Mouse (Mus musculus) layer of hippocampus, postnatal 14 days (tissue): ENCODE measurements at regions not wholly inside any gene's neighbourhood (a gene's known extent, or its start where the extent isn't known, plus 50 kb on each side); places are given as distances from the start of the nearest gene placed in this dataset.

ENCODE experiments used
- DNase-seq, 2 experiments: peaks; one replicate each; pipeline ENCODE4 v3.0.0; 2021 to 2022; ENCODE audit warnings: low spot score in 2 of 2, mixed read lengths in 1 of 2

- no peak for DNase-seq
Measured at GRCm38 (mm10) chrX:99350233-99350632, 120.8 kb downstream of the Pja1 start.

- no peak for DNase-seq
Measured at GRCm38 (mm10) chrX:99340223-99340622, 130.8 kb downstream of the Pja1 start.

GRCm38 (mm10) chrX:99339081-99339876 is 131.8 kb downstream of the Pja1 start:
- no peak for DNase-seq

- no peak for DNase-seq
Measured at GRCm38 (mm10) chrX:99336616-99337553, 134.2 kb downstream of the Pja1 start.

GRCm38 (mm10) chrX:99335886-99336589 is 135.0 kb downstream of the Pja1 start:
- no peak for DNase-seq

- no peak for DNase-seq
Measured at GRCm38 (mm10) chrX:99332457-99332770, 138.7 kb downstream of the Pja1 start.

GRCm38 (mm10) chrX:99331764-99332456 is 139.2 kb downstream of the Pja1 start:
- DNase-seq: no peak

- DNase-seq: no peak
Measured at GRCm38 (mm10) chrX:99330386-99330785, 140.7 kb downstream of the Pja1 start.

- no peak for DNase-seq
Measured at GRCm38 (mm10) chrX:99328576-99328975, 142.5 kb downstream of the Pja1 start.

- DNase-seq: no peak
Measured at GRCm38 (mm10) chrX:99326167-99326566, 144.9 kb downstream of the Pja1 start.

GRCm38 (mm10) chrX:99325460-99325859 is 145.6 kb downstream of the Pja1 start:
- peak; percentile 7 to 33 for DNase-seq

GRCm38 (mm10) chrX:99324546-99325170 is 146.4 kb downstream of the Pja1 start:
- no peak for DNase-seq

GRCm38 (mm10) chrX:99319791-99320190 is 151.3 kb downstream of the Pja1 start:
- DNase-seq: no peak

- no peak for DNase-seq
Measured at GRCm38 (mm10) chrX:99319163-99319562, 151.9 kb downstream of the Pja1 start.

- DNase-seq: no peak
Measured at GRCm38 (mm10) chrX:99318141-99318540, 152.9 kb downstream of the Pja1 start.

GRCm38 (mm10) chrX:99317736-99318135 is 153.3 kb downstream of the Pja1 start:
- DNase-seq: no peak

GRCm38 (mm10) chrX:99316410-99317056 is 154.5 kb downstream of the Pja1 start:
- DNase-seq: no peak

- no peak for DNase-seq
Measured at GRCm38 (mm10) chrX:99299110-99299509, 163.2 kb downstream of the Efnb1 start.

GRCm38 (mm10) chrX:99294726-99295125 is 158.8 kb downstream of the Efnb1 start:
- DNase-seq: no peak

- no peak for DNase-seq
Measured at GRCm38 (mm10) chrX:99293967-99294366, 158.0 kb downstream of the Efnb1 start.
